In the genomic region with DNA sequence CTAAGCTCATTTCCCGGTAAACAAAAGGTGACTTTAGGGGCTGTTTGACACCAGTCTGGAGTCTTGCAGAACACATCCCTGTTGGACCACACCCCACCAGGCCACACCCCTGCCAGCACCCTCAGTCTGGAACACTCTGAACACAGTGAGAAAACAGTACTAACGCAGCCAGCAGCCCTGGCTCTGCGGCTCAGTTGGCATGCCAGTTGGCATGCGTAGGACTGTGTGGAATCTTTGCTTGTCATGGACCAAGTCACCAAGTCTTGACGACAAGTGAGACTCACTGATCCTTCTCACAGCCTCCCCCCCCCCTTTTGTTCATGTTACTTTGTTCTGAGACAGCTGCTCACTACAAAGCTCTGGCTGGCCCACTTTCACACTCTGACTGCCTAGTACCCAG, we compare ENCODE assay signal across 9 mouse cellular contexts. TPM values are rescaled to one million over a fixed set of nuclear protein-coding genes. Genes with fewer than 3 reads are reported as not detected.
DNase-seq lines count a peak whose midpoint lies in the region; ATAC-seq lines count a peak whose summit lies in the region.
"Had no signal": no experiment of that assay in that cellular context is flagged by ENCODE, and none has a peak within 500 bp of the region (broad histone marks: within the 10 kb centered on the region; RNA-seq: fewer than 3 reads in every experiment).

No protein-coding gene starts in this region.

- H3K36me3 ChIP-seq in hindbrain, embryonic 15.5 days = no peaks in the 10 kb centered on the region
- no peaks in the 10 kb centered on the region for H3K36me3 ChIP-seq in hindbrain, embryonic 12.5 days
- H3K36me3 ChIP-seq: liver, embryonic 15.5 days had no signal

- H3K9ac ChIP-seq in hindbrain, embryonic 15.5 days = no peak overlapping the region
- no peak overlapping the region for H3K9ac ChIP-seq in hindbrain, embryonic 12.5 days
- H3K9ac ChIP-seq: liver, embryonic 15.5 days had no signal

- H3K4me1 ChIP-seq in hindbrain, embryonic 15.5 days (replicated peaks) = no peaks in the 10 kb centered on the region
- H3K4me1 ChIP-seq in hindbrain, embryonic 12.5 days = no peaks in the 10 kb centered on the region; the same call in 1 of the 2 replicates

- 66% methylated on average over 5 of the region's 5 CpGs for WGBS in hindbrain, embryonic 15.5 days
- WGBS in hindbrain, embryonic 12.5 days = 76% methylated on average over 5 of the region's 5 CpGs

- H3K4me2 ChIP-seq in hindbrain, embryonic 15.5 days = no peak overlapping the region
- H3K4me2 ChIP-seq in hindbrain, embryonic 12.5 days (replicated peaks) = no peak overlapping the region
- H3K4me2 ChIP-seq: liver, embryonic 15.5 days had no signal

- no peak overlapping the region for H3K4me3 ChIP-seq in hindbrain, embryonic 15.5 days
- no peak overlapping the region for H3K4me3 ChIP-seq in hindbrain, embryonic 12.5 days
- H3K4me3 ChIP-seq: liver, embryonic 15.5 days had no signal

- H3K27me3 ChIP-seq in hindbrain, embryonic 15.5 days = no peaks in the 10 kb centered on the region
- H3K27me3 ChIP-seq in hindbrain, embryonic 12.5 days = no peaks in the 10 kb centered on the region
- H3K27me3 ChIP-seq: liver, embryonic 15.5 days had no signal

- no peak overlapping the region for H3K27ac ChIP-seq in hindbrain, embryonic 15.5 days (replicated peaks)
- H3K27ac ChIP-seq in hindbrain, embryonic 12.5 days = no peak overlapping the region
- H3K27ac ChIP-seq: liver, embryonic 15.5 days had no signal

- H3K9me3 ChIP-seq in hindbrain, embryonic 15.5 days = no peaks in the 10 kb centered on the region
- no peaks in the 10 kb centered on the region for H3K9me3 ChIP-seq in hindbrain, embryonic 12.5 days (replicated peaks)
- H3K9me3 ChIP-seq: liver, embryonic 15.5 days had no signal

- intact Hi-C loops in gastrocnemius, postnatal 14 days (cut with DNase I; ENCODE audit: low total_unique reads) = loop anchor here (5.0 kb wide), 1 partner anchor 35 kb away; a partner anchor contains a TSS

- peak; percentile 53; the same call in 1 of the 2 replicates for ATAC-seq in hindbrain, embryonic 15.5 days (ENCODE audit: low FRiP score, low read depth)
- no peak for ATAC-seq in hindbrain, embryonic 12.5 days (ENCODE audit: low FRiP score)

- peak; percentile 89 for DNase-seq in Muller cell, postnatal 12 days (ENCODE audit: inconsistent ontology term)
- peak; percentile 72 for DNase-seq in gastrocnemius, postnatal 14 days
- DNase-seq in layer of hippocampus, adult 8-10 months (ENCODE audit: low spot score in 2 of 2) = peak; percentile 56 to 58
- DNase-seq in thymus, postnatal 14 days = peak; percentile 44
- DNase-seq in ovary, postnatal 36 days (ENCODE audit: low spot score) = no peak
- no peak for DNase-seq in cerebellum, adult 8-10 months

RNA-seq across cellular contexts. Expression of a gene that starts 6.0 kb away (rescaled TPM):
- polyA plus RNA-seq in hindbrain, embryonic 15.5 days (2015; fragmentation: Nextera tagmentation; extraction: Ambion mirVana) = 192 and 193 TPM in 2 replicates
- 227 and 231 TPM in 2 replicates for polyA plus RNA-seq in hindbrain, embryonic 12.5 days (2016; fragmentation: Nextera tagmentation; extraction: Ambion mirVana)
- total RNA-seq in gastrocnemius, postnatal 14 days (2021) = 10 to 100 TPM; 65.9 to 77.0 TPM
- 10 to 100 TPM; 57.1 to 66.2 (median 64.1) TPM for total RNA-seq in layer of hippocampus, adult 8-10 months (2022)

RNA-seq across cellular contexts. Expression of a gene that starts 6.9 kb away (rescaled TPM):
- 76.5 and 77.8 TPM in 2 replicates for polyA plus RNA-seq in hindbrain, embryonic 15.5 days (2015; fragmentation: Nextera tagmentation; extraction: Ambion mirVana)
- 101 and 125 TPM in 2 replicates for polyA plus RNA-seq in hindbrain, embryonic 12.5 days (2016; fragmentation: Nextera tagmentation; extraction: Ambion mirVana)
- total RNA-seq in gastrocnemius, postnatal 14 days (2021) = 10 to 100 TPM; 18.2 to 21.6 TPM
- total RNA-seq in layer of hippocampus, adult 8-10 months (2022) = 10 to 100 TPM; 19.8 to 34.7 (median 23.3) TPM

RNA-seq across cellular contexts. Expression of a gene that starts 31.7 kb away (rescaled TPM):
- 98.4 and 105 TPM in 2 replicates for polyA plus RNA-seq in hindbrain, embryonic 15.5 days (2015; fragmentation: Nextera tagmentation; extraction: Ambion mirVana)
- 186 and 217 TPM in 2 replicates for polyA plus RNA-seq in hindbrain, embryonic 12.5 days (2016; fragmentation: Nextera tagmentation; extraction: Ambion mirVana)
- 10 to 100 TPM; 73.5 to 87.4 TPM for total RNA-seq in gastrocnemius, postnatal 14 days (2021)
- 100 to 1,000 TPM; 149 to 190 (median 160) TPM for total RNA-seq in layer of hippocampus, adult 8-10 months (2022)

RNA-seq across cellular contexts. Expression of a gene that starts 34.8 kb away (rescaled TPM):
- polyA plus RNA-seq in hindbrain, embryonic 15.5 days (2015; fragmentation: Nextera tagmentation; extraction: Ambion mirVana) = 0.25 and 0.30 TPM in 2 replicates
- polyA plus RNA-seq in hindbrain, embryonic 12.5 days (2016; fragmentation: Nextera tagmentation; extraction: Ambion mirVana) = 0.15 and 0.17 TPM in 2 replicates
- not detected for total RNA-seq in gastrocnemius, postnatal 14 days (2021)
- total RNA-seq in layer of hippocampus, adult 8-10 months (2022) = not detected

RNA-seq across cellular contexts. Expression of a gene that starts 36.2 kb away (rescaled TPM):
- polyA plus RNA-seq in hindbrain, embryonic 15.5 days (2015; fragmentation: Nextera tagmentation; extraction: Ambion mirVana) = 0.09 TPM in 2 replicates
- 0.05 TPM in 1 of 2 replicates, not detected in the other for polyA plus RNA-seq in hindbrain, embryonic 12.5 days (2016; fragmentation: Nextera tagmentation; extraction: Ambion mirVana)
- under 1 TPM in 1 of 2 experiments, not detected in 1; 0.04 TPM for total RNA-seq in gastrocnemius, postnatal 14 days (2021)
- total RNA-seq in layer of hippocampus, adult 8-10 months (2022) = under 1 TPM in 2 of 4 experiments, not detected in 2; 0.14 to 0.16 TPM

Comparison
In these comparisons a context has a peak if more than half of its experiments do, and no peak if none do; other contexts are left out.
1. DNase-seq: peak in Muller cell, postnatal 12 days (single experiment), gastrocnemius, postnatal 14 days (single experiment), layer of hippocampus, adult 8-10 months (2 of 2) and thymus, postnatal 14 days (single experiment); none in ovary, postnatal 36 days (single experiment) and cerebellum, adult 8-10 months (single experiment).